Mouse (Mus musculus) forelimb bud, embryonic 11.5 days (tissue): ENCODE data around the gene Stk40.
"Not testable (repeated sequence)": the region's sequence is repeated elsewhere in the genome, so short reads cannot be mapped to it uniquely, and the experiment has no call there.

ENCODE experiments used
- DNase-seq: peaks from one replicate; pipeline ENCODE4 v3.0.0-alpha.2; 2012; ENCODE audit warnings: low read depth, low spot score

The Stk40 gene

GRCm38 (mm10) chr4:126103590-126104068 lies at the start of gene Stk40:
Gene Stk40, plus strand, starts transcription at chr4:126103957.
- DNase-seq: peak; percentile 97

- no peak for DNase-seq
Observed at GRCm38 (mm10) chr4:126057207-126058133, 46.3 kb upstream of the Stk40 start.

GRCm38 (mm10) chr4:126058134-126058996 lies 45.4 kb upstream of the Stk40 start, which contains the start of gene Oscp1:
Gene Oscp1, plus strand, starts transcription at chr4:126058565.
- peak; percentile 94 for DNase-seq

GRCm38 (mm10) chr4:126058997-126059362 lies 44.8 kb upstream of the Stk40 start:
- no peak for DNase-seq

GRCm38 (mm10) chr4:126062856-126063255 lies 40.9 kb upstream of the Stk40 start:
- peak; percentile 49 for DNase-seq

GRCm38 (mm10) chr4:126065241-126065640 lies 38.5 kb upstream of the Stk40 start:
- DNase-seq: no peak

GRCm38 (mm10) chr4:126067401-126068077 lies 36.2 kb upstream of the Stk40 start:
- DNase-seq: no peak

GRCm38 (mm10) chr4:126068842-126069241 lies 34.9 kb upstream of the Stk40 start:
- DNase-seq: no peak

- DNase-seq: no peak
Observed at GRCm38 (mm10) chr4:126077833-126078232, 25.9 kb upstream of the Stk40 start.

- no peak for DNase-seq
Observed at GRCm38 (mm10) chr4:126079266-126079665, 24.5 kb upstream of the Stk40 start.

GRCm38 (mm10) chr4:126081601-126082000 lies 22.2 kb upstream of the Stk40 start:
- DNase-seq: no peak

- DNase-seq: no peak
Observed at GRCm38 (mm10) chr4:126083021-126083420, 20.7 kb upstream of the Stk40 start.

GRCm38 (mm10) chr4:126084382-126084781 lies 19.4 kb upstream of the Stk40 start:
- DNase-seq: no peak

GRCm38 (mm10) chr4:126085996-126086576 lies 17.7 kb upstream of the Stk40 start:
- DNase-seq: peak; percentile 88

- no peak for DNase-seq
Observed at GRCm38 (mm10) chr4:126090101-126090847, 13.5 kb upstream of the Stk40 start.

GRCm38 (mm10) chr4:126090848-126091124 lies 13.0 kb upstream of the Stk40 start:
- DNase-seq: no peak

GRCm38 (mm10) chr4:126091873-126092272 lies 11.9 kb upstream of the Stk40 start:
- DNase-seq: no peak

- not testable (repeated sequence) for DNase-seq
Observed at GRCm38 (mm10) chr4:126095622-126096430, 7.9 kb upstream of the Stk40 start.

- DNase-seq: peak; percentile 95
Observed at GRCm38 (mm10) chr4:126096464-126097111, 7.2 kb upstream of the Stk40 start, which contains the start of gene Lsm10. Gene Lsm10, plus strand, starts transcription at chr4:126096623.
